Mouse (Mus musculus): ENCODE results near the gene Golga5. TPM values are rescaled to one million over a fixed set of nuclear protein-coding genes. Genes with fewer than 3 reads are reported as not detected.
"Not testable (repeated sequence)": the region's sequence is repeated elsewhere in the genome, so short reads cannot be mapped to it uniquely, and the experiment has no call there.

Golga5 gene
- polyA plus RNA-seq, 1 experiment from 2014 or later: 14.6 TPM

DNA sequence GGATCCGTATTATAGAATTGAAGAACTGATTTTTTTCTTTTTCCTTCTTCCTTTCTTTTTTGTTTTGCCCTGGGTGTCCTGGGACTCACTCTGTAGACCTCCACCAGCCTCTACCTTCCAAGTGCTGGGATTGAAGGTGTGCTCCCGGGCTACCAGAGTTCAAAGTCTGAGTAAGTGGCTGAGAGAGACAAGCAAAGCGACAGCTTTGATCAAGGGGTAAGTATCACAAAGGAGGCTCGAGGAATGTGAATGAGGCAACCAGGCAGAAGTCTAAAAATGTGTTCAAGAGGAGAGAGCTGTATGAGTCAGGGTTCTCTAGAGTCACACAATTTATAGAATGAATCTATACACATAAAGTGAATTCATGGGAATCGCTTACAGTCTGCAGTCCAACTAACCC, 8.9 kb upstream of the Golga5 start:
- H3K27ac ChIP-seq (ENCODE audit: low read length): no peak overlapping the region
- WGBS (ENCODE audit: insufficient replicate concordance): 56% methylated on average over 5 of the region's 5 CpGs
- no peak overlapping the region for H3K4me3 ChIP-seq (ENCODE audit: low read depth, low read length)
- H3K9me3 ChIP-seq (replicated peaks; ENCODE audit: control insufficient read depth, low read length): no peaks in the 10 kb centered on the region
- no peak for ATAC-seq (ENCODE audit: low read depth)
- no peaks in the 10 kb centered on the region for H3K36me3 ChIP-seq (ENCODE audit: control insufficient read depth, insufficient read depth)
- no peaks in the 10 kb centered on the region for H3K27me3 ChIP-seq (ENCODE audit: control insufficient read depth, insufficient read depth, low read depth, low read length)
- H3K9ac ChIP-seq (ENCODE audit: low read depth, low read length): no peak overlapping the region
- H3K4me2 ChIP-seq (ENCODE audit: low read depth, low read length): no peak overlapping the region
- no peaks in the 10 kb centered on the region for H3K4me1 ChIP-seq (ENCODE audit: control insufficient read depth, low read depth, low read length)

DNA sequence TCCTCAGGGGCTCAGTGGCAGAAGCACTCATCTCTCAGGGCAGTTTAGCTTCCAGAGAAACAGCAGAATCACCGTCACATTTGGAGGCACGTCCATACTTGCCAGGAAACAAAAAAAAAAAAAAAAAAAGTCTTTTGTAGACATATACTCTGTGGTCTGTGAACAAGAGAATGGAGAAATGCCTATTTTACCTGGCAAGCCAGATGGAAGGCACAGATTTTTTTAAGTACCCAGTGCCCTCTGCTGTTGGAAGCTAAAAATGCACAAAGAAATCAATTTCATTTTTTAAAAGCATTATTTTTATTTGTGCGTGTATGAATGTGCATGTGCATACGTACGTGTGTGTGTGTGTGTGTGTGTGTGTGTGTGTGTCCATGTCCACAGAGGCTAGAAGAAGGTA, 7.8 kb upstream of the Golga5 start:
- Histone ChIP-seq H3K27me3 (ENCODE audit: control insufficient read depth, insufficient read depth, low read depth, low read length) (no peaks in the 10 kb centered on the region), H3K4me2 (ENCODE audit: low read depth, low read length) (no peak overlapping the region), H3K4me1 (ENCODE audit: control insufficient read depth, low read depth, low read length) (no peaks in the 10 kb centered on the region), H3K36me3 (ENCODE audit: control insufficient read depth, insufficient read depth) (no peaks in the 10 kb centered on the region), H3K4me3 (ENCODE audit: low read depth, low read length) (no peak overlapping the region), H3K9me3 (replicated peaks; ENCODE audit: control insufficient read depth, low read length) (no peaks in the 10 kb centered on the region), H3K9ac (ENCODE audit: low read depth, low read length) (no peak overlapping the region), H3K27ac (ENCODE audit: low read length) (no peak overlapping the region)
- no peak for ATAC-seq (ENCODE audit: low read depth)
- 39% methylated on average over 5 of the region's 5 CpGs for WGBS (ENCODE audit: insufficient replicate concordance)

DNA sequence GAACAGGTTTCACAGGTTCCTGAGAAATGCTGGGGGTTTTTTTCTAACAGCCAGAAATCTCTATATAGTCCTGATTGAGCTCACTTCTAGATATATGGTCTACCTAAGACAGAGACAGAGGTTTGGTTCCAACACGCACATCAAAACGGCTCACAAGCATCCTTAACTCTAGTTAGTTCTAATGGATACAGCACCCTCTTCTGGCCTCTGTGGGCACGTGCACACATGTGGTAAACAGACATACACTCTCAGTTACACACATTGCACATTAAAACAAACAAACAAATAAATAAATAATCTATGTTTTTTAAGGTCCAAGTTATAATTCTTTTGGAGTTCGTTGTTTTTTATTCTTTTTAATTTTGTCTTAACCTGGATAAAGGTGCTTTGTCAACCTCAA, 4.3 kb upstream of the Golga5 start:
- H3K4me3 ChIP-seq (ENCODE audit: low read depth, low read length): no peak overlapping the region
- no peaks in the 10 kb centered on the region for H3K27me3 ChIP-seq (ENCODE audit: control insufficient read depth, insufficient read depth, low read depth, low read length)
- H3K9me3 ChIP-seq (replicated peaks; ENCODE audit: control insufficient read depth, low read length): no peaks in the 10 kb centered on the region
- H3K27ac ChIP-seq (ENCODE audit: low read length): no peak overlapping the region
- H3K4me1 ChIP-seq (ENCODE audit: control insufficient read depth, low read depth, low read length): peaks cover 2% of the 10 kb centered on the region
- no peak overlapping the region for H3K4me2 ChIP-seq (ENCODE audit: low read depth, low read length)
- WGBS (ENCODE audit: insufficient replicate concordance): 46% methylated on average over 4 of the region's 4 CpGs
- H3K9ac ChIP-seq (ENCODE audit: low read depth, low read length): no peak overlapping the region
- no peak for ATAC-seq (ENCODE audit: low read depth)
- H3K36me3 ChIP-seq (ENCODE audit: control insufficient read depth, insufficient read depth): no peaks in the 10 kb centered on the region

DNA sequence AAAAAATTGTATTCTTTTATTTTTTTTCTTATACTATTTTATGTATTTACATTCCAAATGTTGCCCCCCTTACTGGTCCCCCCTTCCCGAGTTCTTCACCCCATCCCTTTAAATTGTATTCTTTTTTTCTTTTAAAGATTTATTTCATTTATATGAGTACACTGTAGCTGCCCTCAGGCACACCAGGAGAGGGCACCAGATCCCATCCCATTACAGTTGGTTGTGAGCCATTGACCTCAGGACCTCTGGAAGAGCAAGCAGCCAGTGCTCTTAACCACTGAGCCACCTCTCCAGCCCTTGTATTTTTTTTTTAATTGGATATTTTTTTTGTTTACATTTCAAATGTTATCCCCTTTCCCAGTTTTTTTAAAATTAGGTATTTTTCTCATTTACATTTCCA, 799 bp upstream of the Golga5 start:
- WGBS (ENCODE audit: insufficient replicate concordance): 78% methylated on average over 1 of the region's 1 CpGs
- H3K4me3 ChIP-seq (ENCODE audit: low read depth, low read length): no peak overlapping the region
- H3K9me3 ChIP-seq (replicated peaks; ENCODE audit: control insufficient read depth, low read length): no peaks in the 10 kb centered on the region
- H3K4me2 ChIP-seq (ENCODE audit: low read depth, low read length): no peak overlapping the region
- no peaks in the 10 kb centered on the region for H3K27me3 ChIP-seq (ENCODE audit: control insufficient read depth, insufficient read depth, low read depth, low read length)
- peaks cover 6% of the 10 kb centered on the region for H3K4me1 ChIP-seq (ENCODE audit: control insufficient read depth, low read depth, low read length)
- ATAC-seq (ENCODE audit: low read depth): no peak
- no peak overlapping the region for H3K9ac ChIP-seq (ENCODE audit: low read depth, low read length)
- no peak overlapping the region for H3K27ac ChIP-seq (ENCODE audit: low read length)
- H3K36me3 ChIP-seq (ENCODE audit: control insufficient read depth, insufficient read depth): no peaks in the 10 kb centered on the region

DNA sequence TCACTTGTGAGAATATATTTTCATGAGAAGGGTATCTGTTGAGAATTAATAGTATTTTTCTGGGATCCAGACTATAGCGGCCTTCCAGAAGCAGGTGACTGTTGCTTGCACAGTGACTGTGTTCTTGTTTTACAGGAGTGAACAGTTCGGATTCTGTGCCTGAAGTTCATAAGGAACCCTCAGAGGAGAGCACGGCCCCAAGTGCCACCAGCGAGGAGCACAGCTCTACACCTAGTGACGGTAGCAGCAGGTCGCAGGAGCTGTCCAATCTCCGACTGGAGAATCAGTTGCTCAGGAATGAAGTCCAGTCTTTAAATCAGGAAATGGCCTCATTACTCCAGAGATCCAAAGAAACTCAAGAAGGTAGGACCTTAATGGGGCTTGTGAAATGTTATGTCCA, 5.5 kb downstream of the Golga5 start:
- Histone ChIP-seq H3K4me3 (ENCODE audit: low read depth, low read length) (no peak overlapping the region), H3K27me3 (ENCODE audit: control insufficient read depth, insufficient read depth, low read depth, low read length) (no peaks in the 10 kb centered on the region), H3K4me1 (ENCODE audit: control insufficient read depth, low read depth, low read length) (peaks cover 3% of the 10 kb centered on the region), H3K36me3 (ENCODE audit: control insufficient read depth, insufficient read depth) (peaks cover 7% of the 10 kb centered on the region), H3K27ac (ENCODE audit: low read length) (no peak overlapping the region), H3K9me3 (replicated peaks; ENCODE audit: control insufficient read depth, low read length) (no peaks in the 10 kb centered on the region), H3K9ac (ENCODE audit: low read depth, low read length) (no peak overlapping the region), H3K4me2 (ENCODE audit: low read depth, low read length) (no peak overlapping the region)
- 82% methylated on average over 7 of the region's 7 CpGs for whole genome bisulfite sequencing (ENCODE audit: insufficient replicate concordance)
- ATAC-seq (ENCODE audit: low read depth): no peak

DNA sequence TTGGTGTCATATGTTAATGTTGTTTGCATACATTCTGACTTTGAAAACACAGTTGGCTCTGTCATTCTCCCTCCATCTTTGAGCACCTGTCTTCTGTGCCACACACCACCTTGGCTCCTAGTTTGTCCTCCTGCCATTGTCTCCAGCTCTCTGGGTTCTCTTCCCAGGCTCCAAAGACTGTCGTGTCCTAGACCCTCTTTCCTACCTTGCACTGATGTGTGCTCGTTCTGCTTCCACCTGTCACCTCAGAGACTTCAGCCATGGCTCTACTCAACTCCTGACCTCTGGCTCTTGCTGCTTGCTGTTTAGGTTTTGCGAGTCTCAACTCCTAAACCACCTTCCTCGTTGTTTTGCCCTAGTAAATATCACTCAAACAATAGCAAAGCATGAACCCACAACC, 11.5 kb downstream of the Golga5 start:
- ATAC-seq (ENCODE audit: low read depth): no peak
- no peaks in the 10 kb centered on the region for H3K9me3 ChIP-seq (replicated peaks; ENCODE audit: control insufficient read depth, low read length)
- H3K27ac ChIP-seq (ENCODE audit: low read length): no peak overlapping the region
- no peak overlapping the region for H3K9ac ChIP-seq (ENCODE audit: low read depth, low read length)
- no peak overlapping the region for H3K4me2 ChIP-seq (ENCODE audit: low read depth, low read length)
- WGBS (ENCODE audit: insufficient replicate concordance): 71% methylated on average over 4 of the region's 4 CpGs
- H3K27me3 ChIP-seq (ENCODE audit: control insufficient read depth, insufficient read depth, low read depth, low read length): no peaks in the 10 kb centered on the region
- H3K4me3 ChIP-seq (ENCODE audit: low read depth, low read length): no peak overlapping the region
- no peaks in the 10 kb centered on the region for H3K4me1 ChIP-seq (ENCODE audit: control insufficient read depth, low read depth, low read length)
- H3K36me3 ChIP-seq (ENCODE audit: control insufficient read depth, insufficient read depth): peaks cover 17% of the 10 kb centered on the region

DNA sequence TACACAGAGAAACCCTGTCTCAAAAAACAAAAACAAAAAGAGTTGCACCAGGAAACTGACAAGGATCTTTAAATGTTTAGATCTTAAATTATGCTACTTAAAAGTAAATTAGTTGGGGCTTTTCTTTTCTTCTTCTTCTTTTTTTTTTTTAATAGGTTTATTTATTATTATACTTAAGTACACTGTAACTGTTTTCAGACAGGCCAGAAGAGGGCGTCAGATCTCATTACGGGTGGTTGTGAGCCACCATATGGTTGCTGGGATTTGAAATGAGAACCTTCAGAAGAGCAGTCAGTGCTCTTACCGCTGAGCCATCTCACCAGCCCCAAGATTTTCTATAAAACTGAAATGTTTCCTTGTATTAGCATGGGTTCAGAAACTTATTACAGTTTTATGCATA, 16.0 kb downstream of the Golga5 start:
- Histone ChIP-seq H3K4me3 (ENCODE audit: low read depth, low read length) (no peak overlapping the region), H3K27me3 (ENCODE audit: control insufficient read depth, insufficient read depth, low read depth, low read length) (no peaks in the 10 kb centered on the region), H3K9me3 (replicated peaks; ENCODE audit: control insufficient read depth, low read length) (no peaks in the 10 kb centered on the region), H3K4me1 (ENCODE audit: control insufficient read depth, low read depth, low read length) (no peaks in the 10 kb centered on the region), H3K4me2 (ENCODE audit: low read depth, low read length) (no peak overlapping the region), H3K27ac (ENCODE audit: low read length) (no peak overlapping the region), H3K36me3 (ENCODE audit: control insufficient read depth, insufficient read depth) (peaks cover 24% of the 10 kb centered on the region), H3K9ac (ENCODE audit: low read depth, low read length) (no peak overlapping the region)
- WGBS (ENCODE audit: insufficient replicate concordance): 56% methylated on average over 3 of the region's 3 CpGs
- no peak for ATAC-seq (ENCODE audit: low read depth)

DNA sequence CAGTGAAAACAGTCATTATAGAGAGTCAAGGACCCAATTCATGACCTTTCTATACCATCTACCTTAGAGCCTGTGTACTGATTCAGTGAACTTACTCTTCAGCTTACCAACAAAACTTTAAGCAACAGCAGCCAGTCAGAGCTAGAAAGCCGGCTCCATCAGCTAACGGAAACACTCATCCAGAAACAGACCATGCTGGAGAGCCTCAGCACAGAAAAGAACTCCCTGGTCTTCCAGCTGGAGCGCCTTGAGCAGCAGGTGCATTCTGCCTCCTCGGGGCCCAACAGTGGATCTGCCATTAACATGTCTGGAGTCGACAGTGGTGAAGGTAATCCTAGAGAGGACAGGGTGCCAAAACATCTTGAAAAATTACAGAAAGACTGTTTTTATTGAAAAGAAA, 23.0 kb downstream of the Golga5 start:
- 80% methylated on average over 5 of the region's 5 CpGs for WGBS (ENCODE audit: insufficient replicate concordance)
- no peaks in the 10 kb centered on the region for H3K4me1 ChIP-seq (ENCODE audit: control insufficient read depth, low read depth, low read length)
- H3K9ac ChIP-seq (ENCODE audit: low read depth, low read length): no peak overlapping the region
- no peaks in the 10 kb centered on the region for H3K9me3 ChIP-seq (replicated peaks; ENCODE audit: control insufficient read depth, low read length)
- ATAC-seq (ENCODE audit: low read depth): no peak
- H3K27me3 ChIP-seq (ENCODE audit: control insufficient read depth, insufficient read depth, low read depth, low read length): no peaks in the 10 kb centered on the region
- no peak overlapping the region for H3K4me2 ChIP-seq (ENCODE audit: low read depth, low read length)
- no peak overlapping the region for H3K27ac ChIP-seq (ENCODE audit: low read length)
- no peak overlapping the region for H3K4me3 ChIP-seq (ENCODE audit: low read depth, low read length)
- H3K36me3 ChIP-seq (ENCODE audit: control insufficient read depth, insufficient read depth): peaks cover 14% of the 10 kb centered on the region

DNA sequence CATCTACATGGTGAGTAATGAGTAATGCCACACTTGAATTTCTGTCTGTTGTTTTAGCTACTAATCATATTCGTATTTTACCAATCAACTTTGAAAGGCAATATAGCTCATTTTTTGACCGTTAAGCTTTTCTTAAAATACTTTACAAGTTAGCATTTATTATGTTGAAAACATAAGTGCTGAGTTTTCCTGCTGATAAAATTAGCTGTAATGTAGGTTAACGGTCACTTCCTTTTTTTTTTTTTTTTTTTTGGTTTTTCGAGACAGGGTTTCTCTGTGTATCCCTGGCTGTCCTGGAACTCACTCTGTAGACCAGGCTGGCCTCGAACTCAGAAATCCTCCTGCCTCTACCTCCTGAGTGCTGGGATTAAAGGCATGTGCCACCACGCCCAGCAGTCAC, 26.8 kb downstream of the Golga5 start:
- 33% methylated on average over 6 of the region's 6 CpGs for WGBS (ENCODE audit: insufficient replicate concordance)
- not testable (repeated sequence) for ATAC-seq (ENCODE audit: low read depth); H3K4me3 ChIP-seq (ENCODE audit: low read depth, low read length); H3K4me2 ChIP-seq (ENCODE audit: low read depth, low read length); H3K4me1 ChIP-seq (ENCODE audit: control insufficient read depth, low read depth, low read length); H3K9ac ChIP-seq (ENCODE audit: low read depth, low read length); H3K9me3 ChIP-seq (replicated peaks; ENCODE audit: control insufficient read depth, low read length); H3K27me3 ChIP-seq (ENCODE audit: control insufficient read depth, insufficient read depth, low read depth, low read length); H3K27ac ChIP-seq (ENCODE audit: low read length)
- H3K36me3 ChIP-seq (ENCODE audit: control insufficient read depth, insufficient read depth): peaks cover 14% of the 10 kb centered on the region

DNA sequence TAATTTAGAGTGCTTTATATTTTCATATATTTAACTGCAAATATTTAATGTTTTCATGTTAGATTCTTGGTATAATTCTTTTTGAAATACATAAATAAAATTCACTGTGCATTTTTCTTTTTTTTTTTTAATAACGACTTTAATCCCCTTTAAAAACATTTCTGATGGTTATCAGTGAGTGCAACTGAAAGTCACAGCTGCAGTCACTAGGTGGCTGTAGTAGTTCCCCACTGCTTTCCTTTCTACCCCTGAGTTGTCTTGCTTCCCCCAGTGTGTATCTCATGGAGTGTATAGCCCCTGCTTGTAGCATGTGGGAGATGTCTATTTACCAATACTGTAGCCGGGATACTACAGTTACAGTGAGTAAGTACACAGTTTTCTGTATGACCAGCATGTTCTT, 29.0 kb downstream of the Golga5 start:
- WGBS (ENCODE audit: insufficient replicate concordance): 58% methylated on average over 2 of the region's 2 CpGs
- Histone ChIP-seq H3K27ac (ENCODE audit: low read length) (no peak overlapping the region), H3K4me3 (ENCODE audit: low read depth, low read length) (no peak overlapping the region), H3K4me2 (ENCODE audit: low read depth, low read length) (no peak overlapping the region), H3K36me3 (ENCODE audit: control insufficient read depth, insufficient read depth) (peaks cover 10% of the 10 kb centered on the region), H3K9ac (ENCODE audit: low read depth, low read length) (no peak overlapping the region), H3K4me1 (ENCODE audit: control insufficient read depth, low read depth, low read length) (no peaks in the 10 kb centered on the region), H3K27me3 (ENCODE audit: control insufficient read depth, insufficient read depth, low read depth, low read length) (no peaks in the 10 kb centered on the region), H3K9me3 (replicated peaks; ENCODE audit: control insufficient read depth, low read length) (no peaks in the 10 kb centered on the region)
- ATAC-seq (ENCODE audit: low read depth): no peak

Data from liver, embryonic 16.5 days (tissue).